Mouse (Mus musculus) hindbrain, postnatal 0 days (tissue): ENCODE data around the gene Ccdc88a. TPM values are rescaled to one million over a fixed set of nuclear protein-coding genes. Genes with fewer than 3 reads are reported as not detected.
A peak's percentile ranks its signal among the peaks of the same experiment; 100 is the strongest.

Experiments used
- ATAC-seq: fragments of 200-750 bp; cut with Nextera tagmentation; 2 replicates; pipeline ENCODE4 v1.8.0; 2017; ENCODE audit warnings: mild to moderate bottlenecking, moderate TSS enrichment, moderate library complexity
- DNase-seq: peaks from one replicate; pipeline ENCODE4 v3.0.0-alpha.2; 2015; ENCODE audit warnings: low spot score
- H3K27ac ChIP-seq: fragments of 300-500 bp; sonication (generic); 2 replicates; pipeline ENCODE4 v1.5.1; 2014; ENCODE audit warnings: mild to moderate bottlenecking
- H3K27me3 ChIP-seq: fragments of 300-500 bp; sonication (generic); 2 replicates; pipeline ENCODE4 v1.6.1; 2014; ENCODE audit warnings: low read length, mixed read lengths; ENCODE audit not compliant: insufficient read depth
- H3K36me3 ChIP-seq: fragments of 300-500 bp; sonication (generic); 2 replicates; pipeline ENCODE4 v1.6.1; 2014; ENCODE audit warnings: low read length, mixed read lengths; ENCODE audit not compliant: insufficient read depth
- H3K4me1 ChIP-seq: fragments of 300-500 bp; sonication (generic); 2 replicates; pipeline ENCODE4 v1.6.1; 2014; ENCODE audit warnings: antibody characterized with exemption, low read length, mixed read lengths; ENCODE audit not compliant: insufficient read depth
- H3K4me2 ChIP-seq: fragments of 300-500 bp; sonication (generic); 2 replicates; pipeline ENCODE4 v1.6.1; 2014; ENCODE audit warnings: low read depth, mild to moderate bottlenecking, low read length, moderate library complexity, mixed read lengths
- H3K4me3 ChIP-seq: fragments of 300-500 bp; sonication (generic); 2 replicates; pipeline ENCODE4 v1.5.1; 2014; ENCODE audit warnings: low read length
- H3K9ac ChIP-seq: fragments of 300-500 bp; sonication (generic); replicated peaks from 2 replicates; pipeline ENCODE4 v1.6.1; 2014; ENCODE audit warnings: mild to moderate bottlenecking, low read length, moderate library complexity, mixed read lengths
- H3K9me3 ChIP-seq: fragments of 300-500 bp; sonication (generic); 2 replicates; pipeline ENCODE4 v1.6.1; 2016; ENCODE audit warnings: low read length, mixed read lengths
- CTCF ChIP-seq: IDR thresholded peaks from 2 replicates; pipeline ENCODE4 v1.5.1; 2016; ENCODE audit warnings: antibody characterized with exemption, control low read depth, low read depth
- WGBS: fragments of 180-500 bp; shearing (Covaris S2); extraction: QIAGEN DNeasy Blood & Tissue Kit; methylation state at CpG from one replicate; pipeline ENCODE4 v1.1.7; 2014; 5-methylcytosine and 5-hydroxymethylcytosine counted together
- polyA plus RNA-seq: library from polyadenylated mRNA; unstranded; fragments of >200 nt; fragmentation: Nextera tagmentation; extraction: Ambion mirVana; gene quantifications from 2 replicates; pipeline ENCODE4 v1.2.1, GENCODE M21; 2015
- total RNA-seq: library from RNA; depleted of rRNA; stranded (reverse); fragments of >200 nt; gene quantifications from 2 replicates; pipeline ENCODE4 v1.2.3, GENCODE M21; 2014

The Ccdc88a gene
- total and polyA plus RNA-seq, 2 experiments from 2014 or later: 59.0 to 82.6 TPM

GRCm38 (mm10) chr11:29504899-29505625 is 131.6 kb downstream of the Ccdc88a start:
- Histone ChIP-seq H3K4me2 (no peak overlapping the region), H3K27ac (no peak overlapping the region), H3K4me3 (no peak overlapping the region), H3K4me1 (no peaks in the 10 kb centered on the region), H3K9me3 (no peaks in the 10 kb centered on the region), H3K27me3 (no peaks in the 10 kb centered on the region), H3K36me3 (peaks cover 31% of the 10 kb centered on the region), H3K9ac (no peak overlapping the region)
- no peak for ATAC-seq
- no peak for DNase-seq
- WGBS: 90% methylated on average over 2 of the region's 2 CpGs
- TF ChIP-seq CTCF: no peak

- TF ChIP-seq CTCF: no peak
- no peak overlapping the region for H3K4me3 ChIP-seq
- ATAC-seq (no peak), DNase-seq (no peak)
- H3K9me3 ChIP-seq: no peaks in the 10 kb centered on the region
- H3K27ac ChIP-seq: no peak overlapping the region
- H3K9ac ChIP-seq: no peak overlapping the region
- H3K36me3 ChIP-seq: peaks cover 23% of the 10 kb centered on the region
- H3K4me2 ChIP-seq: no peak overlapping the region
- 91% methylated on average over 1 of the region's 1 CpGs for WGBS
- H3K27me3 ChIP-seq: no peaks in the 10 kb centered on the region
- H3K4me1 ChIP-seq: no peaks in the 10 kb centered on the region
Observed at GRCm38 (mm10) chr11:29509421-29509820, 136.0 kb downstream of the Ccdc88a start.

DNA sequence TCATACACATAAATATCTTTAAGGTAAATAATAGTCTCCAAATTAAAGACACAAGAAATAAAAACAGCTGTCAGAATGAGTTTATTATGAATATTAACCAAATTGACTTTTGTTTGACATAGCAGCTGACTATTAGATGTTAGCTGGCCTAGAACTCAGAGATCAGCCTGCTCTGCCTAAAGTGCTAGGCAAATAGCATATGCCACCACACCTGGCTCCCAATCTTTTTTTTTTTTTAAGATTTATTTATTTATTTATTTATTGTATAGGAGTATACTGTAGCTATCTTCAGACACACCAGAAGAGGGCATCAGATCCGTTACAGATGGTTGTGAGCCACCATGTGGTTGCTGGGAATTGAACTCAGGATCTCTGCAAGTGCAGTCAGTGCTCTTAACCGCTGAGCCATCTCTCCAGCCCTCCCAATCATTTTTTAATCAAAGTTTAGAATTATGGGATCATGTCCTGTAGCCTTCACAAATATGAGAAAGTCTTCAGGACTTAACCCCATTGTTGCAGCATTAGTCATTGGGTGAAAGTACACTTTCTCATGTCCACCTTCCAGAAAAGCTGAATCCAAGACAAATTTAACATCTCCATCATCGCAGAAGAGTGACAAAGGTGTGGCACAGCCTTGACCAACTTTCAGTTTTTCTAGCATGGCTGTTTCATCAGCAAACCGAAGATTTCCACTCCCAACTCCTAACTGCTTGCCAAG is 139.5 kb downstream of the Ccdc88a start:
- Histone ChIP-seq H3K4me1 (no peaks in the 10 kb centered on the region), H3K27me3 (no peaks in the 10 kb centered on the region), H3K27ac (no peak overlapping the region), H3K4me2 (no peak overlapping the region), H3K36me3 (peaks cover 10% of the 10 kb centered on the region; the same call in 1 of the 2 replicates), H3K4me3 (no peak overlapping the region), H3K9ac (no peak overlapping the region), H3K9me3 (no peaks in the 10 kb centered on the region)
- no peak for DNase-seq
- ATAC-seq: no peak
- 92% methylated on average over 4 of the region's 4 CpGs for WGBS
- peak; percentile 22; the same call in 1 of the 2 replicates for TF ChIP-seq CTCF

DNA sequence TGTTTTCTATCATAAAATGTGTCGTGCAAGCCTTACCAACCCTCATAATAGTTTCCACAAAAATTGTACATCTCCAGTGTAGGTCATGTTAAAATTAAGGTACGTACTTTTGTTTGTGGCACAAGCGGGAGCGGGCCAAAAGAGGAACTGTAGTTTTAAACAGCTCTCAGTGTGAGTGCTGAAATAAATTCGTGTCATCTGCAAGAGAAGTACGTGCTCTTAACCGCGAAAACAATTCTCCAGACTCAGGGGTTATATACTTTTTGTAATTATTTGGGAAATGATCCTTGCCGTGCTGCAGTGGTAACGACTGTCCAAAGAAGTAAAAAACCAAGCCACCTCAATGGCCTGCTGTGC is 140.8 kb downstream of the Ccdc88a start:
- ATAC-seq: no peak
- Histone ChIP-seq H3K4me1 (no peaks in the 10 kb centered on the region), H3K27me3 (no peaks in the 10 kb centered on the region), H3K27ac (peak overlapping the region; percentile 70; the same call in 1 of the 2 replicates), H3K4me2 (peak overlapping the region; percentile 63), H3K9ac (peak overlapping the region; percentile 65), H3K9me3 (no peaks in the 10 kb centered on the region), H3K36me3 (peaks cover 10% of the 10 kb centered on the region; the same call in 1 of the 2 replicates), H3K4me3 (peak overlapping the region; percentile 50)
- no peak for TF ChIP-seq CTCF
- peak; percentile 10 for DNase-seq
- WGBS: 29% methylated on average over 10 of the region's 10 CpGs

- ATAC-seq: peak; percentile 99
Observed at GRCm38 (mm10) chr11:29514682-29515412, 141.4 kb downstream of the Ccdc88a start, which contains the start of gene Prorsd1. Gene Prorsd1, minus strand, starts transcription at chr11:29515033.

GRCm38 (mm10) chr11:29525988-29526794 is 152.7 kb downstream of the Ccdc88a start, which contains the start of gene Mtif2:
Gene Mtif2, plus strand, starts transcription at chr11:29526408.
- ATAC-seq: peak; percentile 99
- peak; percentile 93 for DNase-seq
- WGBS: 3% methylated on average over 47 of the region's 47 CpGs

More at GRCm38 (mm10) chr11:29514682-29515412, 141.4 kb downstream of the Ccdc88a start, which contains the start of gene Prorsd1:
- no peaks in the 10 kb centered on the region for H3K27me3 ChIP-seq
- H3K9me3 ChIP-seq: no peaks in the 10 kb centered on the region
- H3K4me3 ChIP-seq: peak within 1 kb of the TSS; percentile 50
- H3K36me3 ChIP-seq: peaks cover 10% of the 10 kb centered on the region; the same call in 1 of the 2 replicates
- H3K27ac ChIP-seq: peak within 1 kb of the TSS; percentile 70
- H3K9ac ChIP-seq: peak within 1 kb of the TSS; percentile 65
- peak within 1 kb of the TSS; percentile 63 for H3K4me2 ChIP-seq
- no peak for TF ChIP-seq CTCF
- DNase-seq: peak; percentile 93
- 3% methylated on average over 40 of the region's 40 CpGs for WGBS
- H3K4me1 ChIP-seq: no peaks in the 10 kb centered on the region

More at GRCm38 (mm10) chr11:29525988-29526794, 152.7 kb downstream of the Ccdc88a start, which contains the start of gene Mtif2:
- peak; percentile 41; the same call in 1 of the 2 replicates for TF ChIP-seq CTCF
- H3K4me2 ChIP-seq: peak within 1 kb of the TSS; percentile 78
- no peaks in the 10 kb centered on the region; the same call in 1 of the 2 replicates for H3K36me3 ChIP-seq
- H3K9ac ChIP-seq: peak within 1 kb of the TSS; percentile 76
- H3K4me3 ChIP-seq: peak within 1 kb of the TSS; percentile 72
- H3K27ac ChIP-seq: peak within 1 kb of the TSS; percentile 93
- H3K9me3 ChIP-seq: no peaks in the 10 kb centered on the region
- no peaks in the 10 kb centered on the region; the same call in 1 of the 2 replicates for H3K4me1 ChIP-seq
- no peaks in the 10 kb centered on the region for H3K27me3 ChIP-seq
